Mouse (Mus musculus) right cerebral cortex, postnatal 36 days (tissue): ENCODE data around the gene Shroom2.
"Not testable (repeated sequence)": the region's sequence is repeated elsewhere in the genome, so short reads cannot be mapped to it uniquely, and the experiment has no call there.

Source experiments
- DNase-seq, 2 experiments: peaks; one replicate each; pipeline ENCODE4 v3.0.0; 2022; ENCODE audit warnings: low spot score in 2 of 2, mixed read lengths in 1 of 2

Shroom2 gene

GRCm38 (mm10) chrX:152768891-152769599 lies at the start of gene Shroom2:
TSS of gene Shroom2 (minus strand) at chrX:152769465.
- DNase-seq: no peak

- DNase-seq: no peak
These were observed 49.7 kb upstream of the Shroom2 start for GRCm38 (mm10) chrX:152818996-152819395.

GRCm38 (mm10) chrX:152813339-152813738 lies 44.1 kb upstream of the Shroom2 start:
- no peak for DNase-seq

GRCm38 (mm10) chrX:152805317-152805716 lies 36.1 kb upstream of the Shroom2 start:
- DNase-seq: no peak

GRCm38 (mm10) chrX:152788611-152789010 lies 19.3 kb upstream of the Shroom2 start:
- no peak for DNase-seq

- no peak for DNase-seq
These were observed 18.9 kb upstream of the Shroom2 start for GRCm38 (mm10) chrX:152788129-152788528.

- DNase-seq: no peak
These were observed 12.6 kb upstream of the Shroom2 start, which contains the start of gene Gpr143 for GRCm38 (mm10) chrX:152781720-152782403. TSS of gene Gpr143 (plus strand) at chrX:152781921.

- peak in 1 of 2 experiments; percentile 2 for DNase-seq
These were observed 414 bp upstream of the Shroom2 start for GRCm38 (mm10) chrX:152769600-152770157.

GRCm38 (mm10) chrX:152764171-152764570 lies 5.1 kb downstream of the Shroom2 start:
- no peak for DNase-seq

GRCm38 (mm10) chrX:152762855-152763254 lies 6.4 kb downstream of the Shroom2 start:
- DNase-seq: no peak

- DNase-seq: no peak
These were observed 6.8 kb downstream of the Shroom2 start for GRCm38 (mm10) chrX:152762437-152762836.

GRCm38 (mm10) chrX:152756293-152756692 lies 13.0 kb downstream of the Shroom2 start:
- DNase-seq: no peak

GRCm38 (mm10) chrX:152755819-152756218 lies 13.4 kb downstream of the Shroom2 start:
- DNase-seq: no peak

- no peak for DNase-seq
These were observed 23.3 kb downstream of the Shroom2 start for GRCm38 (mm10) chrX:152745925-152746324.

GRCm38 (mm10) chrX:152743642-152744041 lies 25.6 kb downstream of the Shroom2 start:
- no peak for DNase-seq

GRCm38 (mm10) chrX:152738759-152739368 lies 30.4 kb downstream of the Shroom2 start:
- no peak for DNase-seq

GRCm38 (mm10) chrX:152738191-152738590 lies 31.1 kb downstream of the Shroom2 start:
- DNase-seq: no peak

- DNase-seq: no peak
These were observed 34.0 kb downstream of the Shroom2 start for GRCm38 (mm10) chrX:152735283-152735682.

- DNase-seq: no peak
These were observed 52.6 kb downstream of the Shroom2 start for GRCm38 (mm10) chrX:152716693-152717092.

- not testable (repeated sequence) for DNase-seq
These were observed 58.5 kb downstream of the Shroom2 start for GRCm38 (mm10) chrX:152710715-152711114.

- DNase-seq: no peak
These were observed 60.9 kb downstream of the Shroom2 start for GRCm38 (mm10) chrX:152708359-152708758.

- DNase-seq: peak in 1 of 2 experiments; percentile 6
These were observed 63.9 kb downstream of the Shroom2 start for GRCm38 (mm10) chrX:152705397-152705796.
